Mouse (Mus musculus) G1E-ER4 (cell line): ENCODE results near the gene Trmt1l. TPM values are rescaled to one million over a fixed set of nuclear protein-coding genes. Genes with fewer than 3 reads are reported as not detected.

ENCODE experiments used
- GATA1 ChIP-seq: IDR thresholded peaks from one replicate; pipeline ENCODE4 v1.8.0; 2012; ENCODE audit warnings: low read length, inconsistent platforms
- polyA plus RNA-seq: library from polyadenylated mRNA; stranded (reverse); fragments of >175 nt; gene quantifications from 2 replicates; pipeline ENCODE4 v1.2.3, GENCODE M21; 2012

Gene Trmt1l
- 29.8 and 31.2 TPM in 2 replicates for polyA plus RNA-seq

GRCm38 (mm10) chr1:151428263-151429221 lies at the start of gene Trmt1l, which contains the start of gene Swt1:
TSS of gene Trmt1l (plus strand) at chr1:151428542.
TSS of gene Swt1 (minus strand) at chr1:151428455.
- no peak for TF ChIP-seq GATA1

- no peak for TF ChIP-seq GATA1
These were observed 38.3 kb upstream of the Trmt1l start for GRCm38 (mm10) chr1:151390029-151390428.

- TF ChIP-seq GATA1 = no peak
These were observed 18.5 kb upstream of the Trmt1l start for GRCm38 (mm10) chr1:151409827-151410226.

GRCm38 (mm10) chr1:151422178-151422577 lies 6.2 kb upstream of the Trmt1l start:
- TF ChIP-seq GATA1 = no peak

GRCm38 (mm10) chr1:151426947-151427600 lies 1.3 kb upstream of the Trmt1l start:
- TF ChIP-seq GATA1 = no peak

GRCm38 (mm10) chr1:151427888-151428262 lies 467 bp upstream of the Trmt1l start:
- no peak for TF ChIP-seq GATA1

- TF ChIP-seq GATA1 = no peak
These were observed 974 bp downstream of the Trmt1l start for GRCm38 (mm10) chr1:151429316-151429715.

- no peak for TF ChIP-seq GATA1
These were observed 7.1 kb downstream of the Trmt1l start for GRCm38 (mm10) chr1:151435431-151435830.

GRCm38 (mm10) chr1:151449866-151450265 lies 21.5 kb downstream of the Trmt1l start:
- TF ChIP-seq GATA1 = no peak

- TF ChIP-seq GATA1 = no peak
These were observed 22.5 kb downstream of the Trmt1l start for GRCm38 (mm10) chr1:151450851-151451250.

- TF ChIP-seq GATA1 = no peak
These were observed 23.6 kb downstream of the Trmt1l start for GRCm38 (mm10) chr1:151451946-151452345.

- TF ChIP-seq GATA1 = no peak
These were observed 28.7 kb downstream of the Trmt1l start for GRCm38 (mm10) chr1:151457087-151457486.

GRCm38 (mm10) chr1:151461265-151461664 lies 32.9 kb downstream of the Trmt1l start:
- TF ChIP-seq GATA1 = no peak

- no peak for TF ChIP-seq GATA1
These were observed 36.6 kb downstream of the Trmt1l start for GRCm38 (mm10) chr1:151464914-151465313.

- TF ChIP-seq GATA1 = no peak
These were observed 38.2 kb downstream of the Trmt1l start for GRCm38 (mm10) chr1:151466571-151466970.

GRCm38 (mm10) chr1:151471429-151471828 lies 43.1 kb downstream of the Trmt1l start:
- TF ChIP-seq GATA1 = no peak

- no peak for TF ChIP-seq GATA1
These were observed 54.2 kb downstream of the Trmt1l start for GRCm38 (mm10) chr1:151482497-151482896.

GRCm38 (mm10) chr1:151483568-151483967 lies 55.2 kb downstream of the Trmt1l start:
- no peak for TF ChIP-seq GATA1
